Mouse (Mus musculus) thymus, postnatal 25 days (tissue): ENCODE data around the gene Dnmt3l.

Experiments used
- DNase-seq: peaks from one replicate; pipeline ENCODE4 v3.0.0; 2022

Gene Dnmt3l

GRCm38 (mm10) chr10:78037139-78037538 lies 4.6 kb upstream of the Dnmt3l start:
- no peak for DNase-seq

GRCm38 (mm10) chr10:78042096-78042495 lies 349 bp downstream of the Dnmt3l start:
- no peak for DNase-seq

DNA sequence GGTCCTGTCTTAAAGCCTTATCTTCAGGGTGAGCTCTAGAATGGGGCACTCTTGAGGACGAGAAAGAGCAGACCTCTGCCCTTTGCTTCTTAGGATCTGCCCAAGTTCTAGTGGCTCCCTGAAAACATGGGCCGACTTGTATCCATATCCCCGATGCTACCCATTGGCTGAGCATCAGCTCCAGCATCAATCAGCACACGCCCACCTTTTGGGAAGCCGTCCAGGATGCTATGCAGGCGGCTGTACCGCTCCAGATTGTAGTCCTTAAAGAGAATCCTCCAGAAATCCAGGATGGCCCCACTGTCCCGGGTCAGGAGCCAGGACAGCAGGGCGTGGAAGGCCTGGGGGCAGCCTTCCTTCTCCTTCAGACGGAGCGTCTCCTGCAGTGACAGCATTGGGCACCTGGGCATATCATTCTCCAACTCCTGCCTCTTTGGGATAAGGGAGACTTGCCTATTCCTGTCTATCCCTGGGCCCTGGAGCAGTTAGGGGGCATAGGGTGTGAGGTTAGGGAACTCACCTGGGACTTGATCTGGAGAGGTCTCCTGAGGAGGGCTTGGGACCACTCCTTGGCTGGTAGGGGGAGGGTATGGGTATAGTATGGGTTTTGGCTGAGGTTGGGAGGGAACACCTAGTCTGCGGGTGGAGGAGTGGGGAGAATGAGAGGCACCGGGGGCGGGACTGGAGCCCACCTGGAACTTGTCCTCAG lies 1.1 kb downstream of the Dnmt3l start:
- DNase-seq, result no peak

DNA sequence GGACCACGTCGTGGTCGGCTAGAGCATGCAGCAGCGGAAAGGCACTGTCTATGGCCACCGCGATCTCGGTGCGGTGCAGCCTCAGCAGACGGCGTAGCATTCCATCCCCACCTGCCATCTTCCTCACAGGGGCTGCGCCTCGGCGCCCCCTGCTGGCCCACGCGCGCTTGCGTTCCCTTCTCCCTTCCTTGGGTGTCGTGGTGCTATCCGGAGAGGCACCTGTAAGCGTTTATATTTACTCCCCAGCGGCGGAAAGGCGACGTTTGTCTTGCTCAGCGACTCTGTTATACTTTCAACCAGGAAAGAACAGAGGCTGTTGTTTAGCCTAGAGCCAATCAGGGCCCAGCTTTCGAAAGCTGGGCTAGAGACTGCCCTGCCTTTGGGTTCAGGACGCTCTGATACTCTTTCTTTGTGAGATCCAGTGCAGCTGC lies 1.7 kb downstream of the Dnmt3l start, which contains the start of gene Aire:
Gene Aire, minus strand, starts transcription at position 205 of the 431 bp plus-strand sequence.
- DNase-seq, result peak; percentile 86

DNA sequence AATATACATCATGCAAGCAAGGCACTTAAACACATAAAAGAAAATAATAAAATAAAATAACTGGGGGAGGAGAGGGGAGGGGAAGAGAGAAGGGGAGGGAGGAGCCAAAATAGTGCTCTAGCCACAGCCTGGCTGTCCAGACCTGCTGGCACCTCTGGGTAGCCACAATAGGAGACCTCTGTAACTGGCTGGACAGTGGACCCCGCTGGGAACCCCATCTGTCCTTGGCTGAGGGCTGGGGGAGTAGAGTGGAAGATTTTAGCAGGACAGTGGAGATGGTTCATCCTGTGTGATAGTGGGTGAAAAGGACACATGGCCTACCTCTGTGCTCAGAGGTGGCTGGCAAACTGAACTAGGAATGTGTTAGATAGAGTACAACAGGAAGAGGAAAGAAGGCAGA lies 2.8 kb downstream of the Dnmt3l start:
- no peak for DNase-seq

DNA sequence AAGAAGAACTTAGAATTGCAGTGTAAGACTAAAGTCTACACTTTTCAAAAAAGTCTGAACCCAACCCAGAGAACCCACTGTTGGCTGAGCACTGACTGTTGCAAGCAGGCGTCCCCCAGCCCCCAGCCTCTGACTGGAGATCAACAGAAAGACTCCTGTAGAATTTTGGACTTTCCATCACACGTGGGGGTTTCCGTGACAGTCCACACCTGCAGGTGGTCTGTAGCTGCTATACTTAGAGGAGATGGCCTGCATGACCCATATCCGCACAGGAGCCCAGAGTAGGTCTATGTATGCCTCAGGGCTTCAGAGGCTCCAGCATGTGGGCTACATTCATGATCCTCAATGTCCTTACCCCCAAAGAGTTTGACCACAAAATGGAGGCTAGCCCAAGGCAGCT lies 4.6 kb downstream of the Dnmt3l start:
- no peak for DNase-seq

GRCm38 (mm10) chr10:78048061-78048730 lies 6.4 kb downstream of the Dnmt3l start:
- DNase-seq, result no peak

DNA sequence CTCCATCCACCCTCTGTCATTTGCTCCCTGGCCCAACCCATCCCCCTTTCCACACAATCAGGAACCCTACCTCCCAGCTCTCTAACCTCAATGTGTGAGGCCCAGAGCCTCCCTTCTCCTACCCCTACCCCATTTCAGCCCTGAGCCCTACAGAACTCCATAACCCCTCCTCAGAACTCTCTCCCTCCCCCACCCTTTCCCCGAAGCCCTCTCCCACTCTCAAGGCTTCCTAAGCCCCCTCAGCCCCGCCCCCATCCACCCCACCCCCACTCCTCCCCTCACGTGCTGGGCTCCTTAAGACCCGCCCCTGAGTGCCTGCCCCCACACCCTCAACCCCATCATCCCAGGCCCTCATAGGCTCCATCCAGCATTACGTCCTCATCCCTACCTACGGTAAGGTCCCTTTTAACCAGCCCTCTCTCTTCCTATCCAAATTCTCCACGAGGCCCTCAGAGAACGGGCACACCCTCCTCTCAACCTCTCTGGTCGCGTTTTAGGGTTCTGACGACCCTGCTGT lies 7.8 kb downstream of the Dnmt3l start:
- DNase-seq, result no peak

- no peak for DNase-seq
Measured at GRCm38 (mm10) chr10:78054633-78055565, 13.2 kb downstream of the Dnmt3l start.

DNA sequence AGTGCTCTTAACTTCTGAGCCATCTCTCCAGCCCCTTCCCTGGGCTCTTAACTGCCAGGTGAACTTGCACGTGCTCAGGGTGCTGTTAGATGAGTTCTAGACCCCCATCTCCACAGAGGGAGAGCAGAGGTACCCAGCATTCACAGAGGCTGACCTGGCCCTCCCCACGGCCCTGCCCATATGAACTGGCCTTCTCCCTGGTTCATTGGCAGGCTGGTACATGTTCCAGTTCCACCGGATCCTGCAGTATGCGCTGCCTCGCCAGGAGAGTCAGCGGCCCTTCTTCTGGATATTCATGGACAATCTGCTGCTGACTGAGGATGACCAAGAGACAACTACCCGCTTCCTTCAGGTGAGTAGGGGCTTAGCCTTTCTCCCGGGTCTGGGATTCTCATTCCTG lies 15.3 kb downstream of the Dnmt3l start:
- no peak for DNase-seq

DNA sequence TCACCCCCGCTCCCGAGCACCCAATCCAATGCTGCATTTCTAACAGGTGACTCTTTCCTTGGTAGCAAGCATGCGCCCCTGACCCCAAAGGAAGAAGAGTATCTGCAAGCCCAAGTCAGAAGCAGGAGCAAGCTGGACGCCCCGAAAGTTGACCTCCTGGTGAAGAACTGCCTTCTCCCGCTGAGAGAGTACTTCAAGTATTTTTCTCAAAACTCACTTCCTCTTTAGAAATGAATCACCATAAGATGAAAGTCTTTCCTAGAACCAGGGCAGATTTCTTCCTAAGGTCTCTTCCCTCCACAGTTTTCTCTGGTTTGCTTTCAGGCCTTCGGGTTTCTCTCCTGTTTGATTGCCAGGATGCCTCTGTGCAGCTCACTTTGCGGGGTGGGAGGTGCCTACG lies 21.4 kb downstream of the Dnmt3l start:
- DNase-seq, result no peak

DNA sequence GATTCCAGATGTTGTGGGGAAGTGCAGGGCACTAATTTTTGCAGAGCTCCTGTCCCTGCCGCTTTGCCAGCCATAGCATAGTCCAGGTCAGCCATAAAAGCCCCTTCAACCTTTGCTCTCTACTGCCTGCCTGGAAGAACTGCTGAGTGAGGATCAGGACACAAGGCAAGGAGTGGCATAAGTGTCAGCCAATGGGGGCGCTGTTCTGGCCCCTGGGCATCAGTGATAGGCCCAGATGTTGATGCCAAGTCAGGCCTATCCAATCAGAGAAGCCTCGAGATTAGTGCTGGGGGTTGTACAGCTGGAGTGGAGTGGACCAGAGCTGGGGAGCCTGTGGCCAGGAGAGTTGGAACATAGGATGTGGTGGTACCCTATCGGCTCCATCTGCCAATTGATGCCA lies 25.5 kb downstream of the Dnmt3l start:
- DNase-seq, result peak; percentile 29

- no peak for DNase-seq
Measured at GRCm38 (mm10) chr10:78068541-78068940, 26.8 kb downstream of the Dnmt3l start.

- DNase-seq, result peak; percentile 68
Measured at GRCm38 (mm10) chr10:78069101-78070011, 27.6 kb downstream of the Dnmt3l start, which contains the start of gene Icosl. Gene Icosl, plus strand, starts transcription at chr10:78069302.

- no peak for DNase-seq
Measured at GRCm38 (mm10) chr10:78074151-78074550, 32.4 kb downstream of the Dnmt3l start.

GRCm38 (mm10) chr10:78074977-78075376 lies 33.2 kb downstream of the Dnmt3l start:
- peak; percentile 47 for DNase-seq

GRCm38 (mm10) chr10:78077862-78078261 lies 36.1 kb downstream of the Dnmt3l start:
- no peak for DNase-seq

GRCm38 (mm10) chr10:78078276-78078675 lies 36.5 kb downstream of the Dnmt3l start:
- DNase-seq, result peak; percentile 18

DNA sequence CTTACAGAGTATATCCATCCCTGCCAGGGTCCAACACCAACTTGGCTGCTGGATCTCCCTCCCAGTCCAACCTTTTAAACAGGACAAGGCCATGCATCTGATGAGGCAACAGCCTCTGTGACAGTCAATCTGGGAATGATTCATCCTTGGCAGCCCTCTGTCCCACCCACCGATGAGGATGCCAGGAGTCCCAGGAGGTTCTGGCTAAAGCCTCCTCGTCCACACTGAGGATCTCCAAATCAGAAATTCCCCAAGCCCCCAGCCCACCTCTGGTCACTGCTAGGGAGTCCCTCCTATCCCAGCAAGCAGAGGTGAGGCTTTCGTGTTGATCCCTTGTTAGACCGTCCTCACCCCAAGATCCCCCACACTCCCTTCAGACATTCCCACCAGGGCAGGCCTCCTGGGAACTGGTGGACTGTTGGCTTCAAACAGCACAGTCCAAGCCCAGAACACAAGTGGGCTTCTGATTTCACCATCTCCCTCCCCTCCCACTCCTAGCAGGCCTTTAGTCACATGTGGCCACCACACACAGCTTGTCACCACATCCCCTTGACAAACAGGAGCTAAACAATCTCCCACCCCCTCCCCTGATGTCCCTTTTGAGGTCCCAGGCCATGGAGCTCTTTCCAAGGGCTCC lies 38.3 kb downstream of the Dnmt3l start:
- DNase-seq, result no peak

GRCm38 (mm10) chr10:78084073-78084472 lies 42.3 kb downstream of the Dnmt3l start:
- DNase-seq, result no peak

GRCm38 (mm10) chr10:78085711-78086110 lies 44.0 kb downstream of the Dnmt3l start:
- no peak for DNase-seq
